Mouse (Mus musculus): ENCODE measurements at regions not wholly inside any gene's neighbourhood (a gene's known extent, or its start where the extent isn't known, plus 50 kb on each side); places are given as distances from the start of the nearest gene placed in this dataset.

DNA sequence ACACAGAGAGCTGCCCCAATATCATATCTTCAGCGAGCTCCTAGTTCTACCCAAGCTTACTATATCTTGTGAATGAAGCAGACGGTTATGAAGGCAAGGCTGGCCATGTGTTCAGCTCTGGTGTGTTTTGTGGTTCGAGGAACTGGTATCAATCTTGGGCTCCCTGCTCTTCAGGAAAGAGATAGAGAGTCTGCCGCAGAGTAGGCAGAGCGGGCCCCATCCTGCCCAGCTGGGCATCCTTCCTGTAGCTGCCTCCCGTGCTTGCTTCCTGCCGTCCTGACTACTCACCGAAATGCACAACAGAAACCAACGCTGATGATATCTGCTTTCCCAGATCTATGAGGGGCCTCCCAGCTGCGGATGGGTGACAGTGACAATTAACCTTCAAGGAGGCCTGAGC, 60.3 kb downstream of the Snrpe start:
- DNase-seq: no peak

DNA sequence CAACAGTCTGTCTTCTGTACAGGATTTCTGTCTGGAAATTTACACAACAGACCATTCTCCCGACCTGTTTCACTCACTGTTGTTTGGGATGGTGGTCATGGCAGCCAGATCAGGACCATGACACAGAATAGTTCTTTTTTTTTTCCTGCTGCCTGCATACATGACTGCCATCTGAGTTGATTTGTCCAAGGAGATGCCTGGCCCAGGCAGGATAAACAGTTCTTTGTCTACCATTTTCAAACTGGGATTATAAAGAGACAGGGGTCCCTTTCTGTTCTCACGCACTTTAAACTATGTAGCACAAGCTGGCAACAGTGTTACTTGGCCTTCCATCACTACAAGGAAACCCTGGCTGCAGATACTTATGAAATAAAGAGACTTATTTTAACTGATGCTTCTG, 61.1 kb downstream of the Snrpe start:
- DNase-seq: no peak

DNA sequence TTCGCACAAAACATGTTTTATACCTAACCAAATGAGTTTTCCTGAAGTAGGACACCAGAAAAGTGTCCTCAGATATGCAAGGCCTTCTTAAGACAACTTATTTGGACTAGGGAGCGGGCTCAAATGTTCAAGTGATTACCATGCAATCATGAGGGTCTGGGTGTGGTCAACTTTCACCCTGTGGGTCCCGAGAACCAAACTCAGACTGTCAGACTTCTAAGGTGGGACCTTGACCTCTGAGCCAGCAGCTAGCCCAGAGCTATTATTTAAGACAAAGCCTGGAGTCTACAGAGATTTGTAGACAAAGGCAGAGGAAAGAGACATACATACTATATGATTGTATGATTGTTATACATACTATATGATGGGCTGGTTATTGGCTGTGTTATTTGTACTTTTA, 62.5 kb downstream of the Snrpe start:
- no peak for DNase-seq

DNA sequence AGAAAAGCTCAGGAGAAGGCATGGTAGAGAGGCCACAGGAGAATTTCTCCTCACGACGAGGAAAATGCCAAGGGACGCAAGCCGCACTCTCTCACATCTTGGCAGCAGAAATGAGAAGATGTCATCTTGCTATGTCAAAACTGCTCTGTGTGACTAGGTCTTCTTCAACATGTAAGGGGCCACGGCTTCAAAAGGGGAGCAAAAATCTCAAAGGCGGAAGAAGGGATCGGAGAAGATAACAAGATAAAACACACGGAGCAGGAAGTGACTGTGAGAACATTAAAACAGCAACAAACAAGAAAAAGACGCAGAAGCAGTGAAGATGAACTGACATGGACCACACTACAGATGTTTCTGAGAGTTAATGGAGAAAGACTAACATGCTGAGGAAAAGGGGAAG, 65.1 kb downstream of the Snrpe start:
- DNase-seq: no peak

DNA sequence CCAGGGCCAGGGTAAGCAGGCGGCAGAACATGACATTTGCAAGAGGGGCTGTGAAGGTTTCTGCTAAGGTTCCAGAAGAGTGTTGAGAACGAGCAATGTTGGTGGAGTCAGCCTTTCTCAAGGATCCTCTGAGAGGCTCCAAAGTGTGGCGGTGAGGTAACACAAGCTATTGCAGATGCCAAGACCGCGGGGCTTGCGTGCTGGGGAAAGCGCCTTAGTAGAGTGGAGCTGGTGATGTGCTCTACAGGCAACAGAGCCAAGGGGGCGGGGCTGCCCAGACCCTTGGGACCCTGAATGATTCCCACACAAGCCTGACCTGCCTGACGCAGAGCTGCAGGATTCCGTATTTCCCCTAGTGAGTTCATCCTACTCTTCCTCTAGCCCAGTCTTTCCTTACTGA, 66.3 kb downstream of the Snrpe start:
- no peak for DNase-seq

DNA sequence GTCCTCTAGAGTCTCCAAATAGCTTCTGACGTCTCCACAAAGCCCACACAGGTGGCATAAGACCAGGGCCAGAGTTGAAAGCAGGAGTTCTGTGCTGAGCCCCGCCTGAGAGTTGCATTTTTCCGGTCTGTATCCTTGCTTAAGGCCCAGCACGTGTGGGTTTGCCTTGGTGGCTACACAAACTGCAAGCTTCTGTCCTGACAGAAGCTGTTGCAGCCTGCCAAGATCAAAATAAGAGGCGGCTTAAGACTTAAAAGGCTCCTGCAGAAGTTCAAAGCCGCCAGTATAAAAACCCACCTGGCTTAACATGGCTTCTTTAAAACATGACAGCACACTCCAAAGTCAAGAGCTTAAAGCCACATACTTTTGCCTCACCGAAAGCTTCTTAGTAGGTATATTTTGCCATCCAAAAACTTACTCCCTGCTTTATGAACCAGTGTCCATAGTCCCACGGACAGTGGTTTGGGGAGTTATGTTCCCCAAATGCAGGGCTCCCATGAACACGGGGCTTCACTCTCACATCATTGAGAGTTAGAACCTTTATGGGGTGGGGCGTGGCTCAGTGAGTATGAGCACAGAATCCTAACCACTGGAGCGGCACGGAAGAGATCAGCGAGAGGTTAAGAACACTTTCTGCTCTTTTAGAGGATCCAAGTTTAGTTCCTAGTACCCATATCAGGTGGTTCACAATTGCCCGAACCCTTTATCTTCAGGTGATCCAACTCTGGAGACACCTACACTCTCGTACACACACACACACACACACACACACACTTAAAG, 67.9 kb downstream of the Snrpe start:
- no peak for DNase-seq

- DNase-seq: no peak
Measured at GRCm38 (mm10) chr1:133530698-133531097, 79.4 kb downstream of the Snrpe start.

DNA sequence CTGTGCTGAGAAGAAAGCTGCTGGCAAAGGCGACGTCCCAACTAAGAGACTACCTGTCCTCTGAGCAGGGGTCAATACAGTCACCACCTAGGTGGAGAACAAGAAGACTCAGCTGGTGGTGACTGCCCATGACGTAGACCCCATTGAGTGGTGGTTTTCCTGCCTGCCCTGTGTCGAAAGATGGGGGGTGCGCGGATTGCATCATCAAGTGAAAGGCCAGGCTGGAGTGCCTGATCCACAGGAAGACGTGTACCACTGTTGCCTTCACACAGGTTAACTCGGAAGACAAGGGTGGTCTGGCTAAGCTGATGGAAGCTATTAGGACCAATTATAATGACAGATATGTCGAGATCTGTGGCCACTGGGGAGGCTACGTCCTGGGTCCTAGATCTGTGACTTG, 80.3 kb downstream of the Snrpe start:
- no peak for DNase-seq

GRCm38 (mm10) chr1:133527651-133528385, 82.3 kb downstream of the Snrpe start:
- no peak for DNase-seq

DNA sequence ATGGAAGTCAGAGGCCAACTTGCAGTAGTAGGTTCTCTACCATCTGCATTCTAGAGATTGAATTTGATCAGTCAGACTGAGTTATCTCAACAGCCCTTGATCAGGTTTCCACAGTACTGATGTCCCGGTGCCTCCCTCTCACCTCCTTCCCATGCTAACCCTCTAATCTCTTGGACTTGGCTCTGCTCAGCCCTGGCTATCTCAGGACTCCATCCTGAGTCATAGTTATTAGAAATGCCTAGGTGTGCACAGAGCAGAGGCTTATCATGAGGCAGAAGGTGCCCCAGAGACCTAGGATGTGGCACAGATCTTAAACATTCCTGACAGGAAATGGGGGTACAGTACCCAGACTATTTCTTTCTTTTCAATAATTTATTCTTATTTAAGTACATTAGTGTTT, 87.3 kb downstream of the Snrpe start:
- DNase-seq: no peak

- DNase-seq: no peak
Measured at GRCm38 (mm10) chr1:133520652-133521051, 89.4 kb downstream of the Snrpe start.

DNA sequence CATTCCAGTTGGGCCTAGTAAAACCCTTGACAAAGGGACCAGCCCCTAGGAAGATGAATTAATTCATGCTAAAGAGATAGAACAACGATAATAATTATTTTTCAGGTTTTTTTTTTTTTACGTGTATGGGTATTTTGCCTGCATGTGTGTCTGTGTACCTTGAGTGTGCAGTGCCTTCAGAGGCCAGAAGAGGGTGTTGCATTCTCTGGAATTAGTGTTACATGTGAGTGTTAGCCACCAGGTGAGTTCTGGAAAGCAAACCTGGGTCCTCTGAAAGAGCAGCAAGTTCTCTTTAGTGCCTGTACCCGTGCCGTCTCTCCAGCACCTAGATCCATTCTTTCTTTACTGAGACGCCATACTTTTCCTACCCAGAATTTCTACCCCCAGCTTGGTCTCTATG, 92.8 kb upstream of the Sox13 start:
- no peak for DNase-seq

DNA sequence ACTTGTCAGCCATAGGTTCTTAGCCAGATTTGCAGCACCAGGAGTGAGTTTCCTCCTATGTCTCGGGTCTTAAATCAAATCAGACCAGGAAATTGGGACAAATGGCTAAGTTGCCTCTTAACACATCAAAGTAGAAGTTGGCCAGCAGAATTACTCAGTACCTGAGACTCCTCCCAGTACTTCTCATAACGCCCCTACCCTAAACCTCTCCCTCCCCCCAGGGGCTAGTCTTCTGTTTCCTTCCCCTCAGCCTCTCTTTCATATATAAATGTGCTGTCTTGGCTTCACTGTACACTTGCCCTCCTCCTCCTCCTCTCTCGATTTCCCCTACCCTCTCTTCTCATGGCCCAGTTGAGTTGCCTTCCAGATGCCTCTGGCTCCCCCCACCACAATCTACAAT, 79.9 kb upstream of the Sox13 start:
- DNase-seq: no peak

DNA sequence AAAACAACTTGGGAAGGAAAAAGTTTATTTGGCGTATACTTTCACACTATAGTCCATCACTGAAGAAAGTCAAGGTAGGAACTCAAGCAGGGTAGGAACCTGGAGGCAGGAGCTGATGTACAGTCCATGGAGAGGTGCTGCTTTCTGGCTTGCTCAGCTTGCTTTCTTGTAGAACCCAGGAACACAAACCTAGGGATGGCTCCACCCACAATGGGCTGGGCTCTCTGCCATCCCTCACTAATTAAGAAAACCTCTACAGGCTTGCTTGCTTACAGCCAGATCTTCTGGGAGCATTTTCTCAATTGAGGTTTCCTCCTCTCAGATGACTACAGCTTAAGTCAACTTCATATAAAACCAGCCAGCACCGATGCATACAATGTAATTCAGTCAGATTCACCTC, 79.2 kb upstream of the Sox13 start:
- no peak for DNase-seq

- no peak for DNase-seq
Measured at GRCm38 (mm10) chr1:133501016-133501415, 76.8 kb upstream of the Sox13 start.

DNA sequence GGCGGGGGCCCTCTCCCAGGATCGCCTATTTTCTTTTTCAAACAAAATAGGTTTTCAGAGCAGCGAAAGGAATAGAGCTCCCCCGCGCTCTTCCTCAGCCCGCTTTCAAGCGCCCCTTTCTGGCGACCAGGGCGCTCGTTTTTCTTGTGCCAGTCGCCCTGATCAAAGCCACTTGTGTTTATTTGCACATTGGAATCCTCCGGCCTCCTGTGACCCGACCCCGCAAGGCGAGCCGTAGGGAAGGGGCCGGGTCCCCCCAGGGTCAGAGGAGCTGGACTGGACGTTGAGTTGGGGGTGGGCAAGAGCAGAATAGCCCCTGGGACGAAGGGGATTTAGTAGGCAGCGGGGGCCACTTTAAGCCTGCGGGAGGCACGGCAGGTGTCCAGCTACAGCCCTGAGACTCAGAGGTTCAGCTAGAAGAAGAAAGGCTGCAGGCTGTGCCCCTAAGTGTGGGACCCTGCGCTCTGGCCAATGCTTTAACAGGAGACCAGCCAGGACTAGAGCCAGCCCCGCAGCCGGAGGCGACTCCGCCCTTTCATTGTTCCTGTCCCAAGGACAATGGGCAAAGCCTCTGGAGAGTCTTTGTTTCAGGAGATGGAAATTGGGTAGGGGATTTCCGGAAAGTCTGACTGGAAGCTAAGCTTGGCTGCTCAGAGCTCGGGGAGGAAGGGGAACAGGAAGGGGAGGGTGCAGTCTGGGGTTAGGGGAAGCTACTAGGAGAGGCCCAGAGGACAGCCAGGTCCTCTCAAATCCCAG, 69.0 kb upstream of the Sox13 start:
- DNase-seq: peak; percentile 68 to 87

- peak; percentile 16 to 55 for DNase-seq
Measured at GRCm38 (mm10) chr1:133492291-133492985, 68.3 kb upstream of the Sox13 start.

- DNase-seq: peak in 1 of 2 experiments; percentile 40
Measured at GRCm38 (mm10) chr1:133491857-133492290, 67.7 kb upstream of the Sox13 start.

DNA sequence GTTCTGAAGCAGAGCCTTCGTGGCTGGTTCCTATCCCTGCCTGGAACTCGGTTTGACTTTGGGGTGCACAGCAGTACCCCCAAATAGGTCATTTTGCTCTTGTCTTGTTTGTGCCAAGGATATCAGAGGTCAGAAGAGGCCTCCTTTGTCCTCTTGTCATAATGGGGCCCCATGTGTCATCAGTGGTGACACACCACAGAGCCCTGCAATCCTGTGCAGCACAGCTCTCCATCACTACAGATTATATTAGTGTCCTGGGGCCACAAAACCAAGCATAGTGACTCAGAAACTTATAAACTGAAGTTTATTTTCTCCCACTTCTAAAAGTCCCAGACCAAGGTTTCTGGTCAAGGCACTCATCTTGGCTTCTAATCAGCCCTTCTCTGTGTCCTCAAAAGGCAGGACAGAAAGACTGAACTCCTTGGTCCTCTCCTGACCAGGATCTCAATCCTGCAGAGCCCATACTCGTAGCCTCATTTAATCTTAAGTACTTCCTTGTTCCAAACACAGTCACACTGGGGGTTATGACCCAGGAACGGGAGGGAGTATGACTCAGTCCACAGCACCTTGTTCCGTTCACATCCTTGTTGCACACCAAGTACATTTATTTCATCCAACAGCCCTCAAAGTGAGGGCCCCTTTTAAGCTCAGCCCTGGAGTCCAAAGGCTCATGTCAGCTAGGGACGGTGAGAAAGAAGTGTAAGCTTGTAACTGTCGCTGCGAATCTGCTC, 63.2 kb upstream of the Sox13 start:
- DNase-seq: no peak

DNA sequence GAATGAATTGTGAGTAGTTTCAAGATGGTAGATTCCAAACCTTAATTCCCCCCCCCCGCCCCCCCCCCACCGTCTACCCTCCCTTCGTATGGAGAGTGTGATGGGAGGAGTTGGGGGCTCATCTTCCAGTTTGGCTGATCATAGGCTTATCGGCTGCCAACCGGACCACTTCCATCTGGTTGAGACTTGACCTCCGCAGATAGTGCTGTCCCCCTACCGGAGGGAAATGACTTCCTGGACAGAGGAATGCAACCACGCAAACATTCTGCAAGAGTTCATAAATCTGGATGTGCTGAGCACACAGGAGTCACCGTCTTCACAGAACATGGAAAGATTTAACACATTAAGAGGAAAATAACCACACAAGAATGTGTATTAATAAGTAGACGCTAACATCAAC, 62.2 kb upstream of the Sox13 start:
- peak in 1 of 2 experiments; percentile 25 for DNase-seq

- peak; percentile 46 to 75 for DNase-seq
Measured at GRCm38 (mm10) chr1:133482891-133483290, 58.7 kb upstream of the Sox13 start.

DNA sequence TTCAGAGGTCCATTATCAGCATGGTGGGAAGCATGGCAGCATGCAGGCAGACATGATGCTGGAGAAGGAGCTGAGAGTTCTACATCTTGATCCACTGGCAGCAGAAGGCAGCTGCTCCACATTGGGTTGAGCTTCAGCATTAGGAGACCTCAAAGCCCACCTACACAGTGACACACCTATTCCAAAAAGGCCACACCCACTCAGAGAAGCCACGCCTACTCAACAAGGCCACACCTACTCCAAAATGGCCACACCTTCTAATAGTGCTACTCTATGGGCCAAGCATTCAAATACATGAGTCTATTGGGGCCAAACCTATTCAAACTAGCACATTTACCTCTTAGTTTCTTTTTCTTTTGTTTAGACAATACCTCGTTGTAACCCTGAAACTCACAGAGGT, 50.4 kb upstream of the Sox13 start:
- DNase-seq: no peak

Measured in kidney, postnatal 25 days (tissue).